Mouse (Mus musculus) lung, adult 2 months (tissue): ENCODE results near the gene Emilin2.

Experiments used
- CTCF ChIP-seq: fragments of 200-500 bp; IDR thresholded peaks from 2 replicates; pipeline ENCODE4 v1.5.1; 2011; ENCODE audit warnings: mild to moderate bottlenecking, low read length, control low read depth; ENCODE audit not compliant: insufficient read depth
- POLR2A ChIP-seq: fragments of 200-500 bp; IDR thresholded peaks from 2 replicates; pipeline ENCODE4 v1.6.1; 2011; ENCODE audit warnings: low read depth, mild to moderate bottlenecking, control low read depth, low read length, borderline replicate concordance; ENCODE audit errors: extremely low read depth

- TF ChIP-seq CTCF (no peak), POLR2A (no peak)
Measured at GRCm38 (mm10) chr17:71310486-71311339, 1.1 kb downstream of the Emilin2 start.
